Comparison of ENCODE assay signal across 9 mouse cellular contexts in genomic region chr2:68805866-68806265, GRCm38 (mm10). TPM values are rescaled to one million over a fixed set of nuclear protein-coding genes. Genes with fewer than 3 reads are reported as not detected.
A peak's percentile ranks its signal among the peaks of the same experiment; 100 is the strongest.
DNase-seq lines count a peak whose midpoint lies in the region; ATAC-seq lines count a peak whose summit lies in the region.
"Had no signal": no experiment of that assay in that cellular context is flagged by ENCODE, and none has a peak within 500 bp of the region (broad histone marks: within the 10 kb centered on the region; RNA-seq: fewer than 3 reads in every experiment).

No protein-coding gene starts in this region.

- no peaks in the 10 kb centered on the region for H3K9me3 ChIP-seq in stomach, embryonic 15.5 days

- no peak overlapping the region for H3K4me3 ChIP-seq in stomach, embryonic 15.5 days (replicated peaks)

- no peaks in the 10 kb centered on the region for H3K36me3 ChIP-seq in stomach, embryonic 15.5 days

- DNase-seq in frontal cortex, postnatal 25 days (ENCODE audit: low spot score in 2 of 2) = no peak
- peak; percentile 40 for DNase-seq in right cerebral cortex, postnatal 4 days
- no peak for DNase-seq in right cerebral cortex, adult 2 months (ENCODE audit: low spot score in 2 of 2)
- peak; percentile 39 to 48 for DNase-seq in heart, postnatal 36 days
- no peak for DNase-seq in spleen, postnatal 10 days (ENCODE audit: low spot score in 2 of 2)
- DNase-seq in cerebellum, postnatal 25 days = no peak

- no peak overlapping the region for H3K9ac ChIP-seq in stomach, embryonic 15.5 days
- H3K9ac ChIP-seq: liver, embryonic 14.5 days had no signal

- no peaks in the 10 kb centered on the region for H3K4me1 ChIP-seq in stomach, embryonic 15.5 days

- no peaks in the 10 kb centered on the region for H3K27me3 ChIP-seq in stomach, embryonic 15.5 days (replicated peaks)

- peak overlapping the region; percentile 2; the same call in 1 of the 2 replicates for H3K4me2 ChIP-seq in stomach, embryonic 15.5 days

- WGBS in stomach, embryonic 15.5 days = 22% methylated on average over 3 of the region's 3 CpGs

- peak overlapping the region; percentile 40 for H3K27ac ChIP-seq in stomach, embryonic 15.5 days
- H3K27ac ChIP-seq: liver, embryonic 14.5 days had no signal

- intact Hi-C loops in heart, postnatal 36 days (cut with DNase I) = no loop called here

- peak; percentile 93 for ATAC-seq in frontal cortex, adult (ENCODE audit: low TSS enrichment)
- peak; percentile 58; the same call in 1 of the 2 replicates for ATAC-seq in stomach, embryonic 15.5 days (ENCODE audit: insufficient read depth, low FRiP score, low read depth)

RNA-seq across cellular contexts. Expression of gene Cers6, which starts 55.4 kb away (rescaled TPM):
- total RNA-seq in heart, postnatal 36 days (2021) = 10 to 100 TPM in 1 of 2 experiments, 1 to 10 TPM in 1; 9.1 to 12.0 TPM
- 25.7 and 30.4 TPM in 2 replicates for polyA plus RNA-seq in stomach, embryonic 15.5 days (2015; fragmentation: Nextera tagmentation; extraction: Ambion mirVana)

Comparison
In these comparisons a context has a peak if more than half of its experiments do, and no peak if none do; other contexts are left out.
1. DNase-seq: peak in right cerebral cortex, postnatal 4 days (single experiment) and heart, postnatal 36 days (2 of 2); none in frontal cortex, postnatal 25 days (0 of 2), right cerebral cortex, adult 2 months (0 of 2), spleen, postnatal 10 days (0 of 2) and cerebellum, postnatal 25 days (0 of 2).